Mouse (Mus musculus): ENCODE data around the gene Gfm1. TPM values are rescaled to one million over a fixed set of nuclear protein-coding genes. Genes with fewer than 3 reads are reported as not detected.

Gene Gfm1
- polyA plus RNA-seq, 1 experiment from 2014 or later: 37.8 TPM

GRCm38 (mm10) chr3:67467281-67467680 is 37.4 kb downstream of the Gfm1 start:
- Histone ChIP-seq H3K9me3 (ENCODE audit: low read length) (no peaks in the 10 kb centered on the region), H3K4me2 (ENCODE audit: low read depth, low read length) (no peak overlapping the region), H3K4me3 (ENCODE audit: low read depth, low read length) (no peak overlapping the region), H3K9ac (replicated peaks) (no peak overlapping the region), H3K27ac (ENCODE audit: low read depth) (no peak overlapping the region), H3K4me1 (ENCODE audit: insufficient read depth) (peaks cover 13% of the 10 kb centered on the region), H3K27me3 (ENCODE audit: insufficient read depth, low read length) (no peaks in the 10 kb centered on the region), H3K36me3 (replicated peaks; ENCODE audit: insufficient read depth, low read length) (peaks cover 16% of the 10 kb centered on the region)
- no peak for DNase-seq
- ATAC-seq: no peak
- no peak for TF ChIP-seq EP300 (IDR thresholded peaks at IDR 0.05; ENCODE audit: low read depth)
- no peak for TF ChIP-seq CTCF (IDR thresholded peaks at IDR 0.05; ENCODE audit: low read depth)
- WGBS (ENCODE audit: insufficient replicate concordance): 87% methylated on average over 2 of the region's 2 CpGs

- no peak overlapping the region for H3K9ac ChIP-seq (replicated peaks)
- peaks cover 29% of the 10 kb centered on the region for H3K36me3 ChIP-seq (replicated peaks; ENCODE audit: insufficient read depth, low read length)
- no peaks in the 10 kb centered on the region for H3K9me3 ChIP-seq (ENCODE audit: low read length)
- 57% methylated on average over 4 of the region's 4 CpGs for WGBS (ENCODE audit: insufficient replicate concordance)
- H3K4me1 ChIP-seq (ENCODE audit: insufficient read depth): 0 out of 2 replicates have a peak, but pooled peaks cover 2% of the 10 kb centered on the region
- no peaks in the 10 kb centered on the region for H3K27me3 ChIP-seq (ENCODE audit: insufficient read depth, low read length)
- peak; percentile 84 for ATAC-seq
- no peak overlapping the region for H3K4me2 ChIP-seq (ENCODE audit: low read depth, low read length)
- H3K4me3 ChIP-seq (ENCODE audit: low read depth, low read length): no peak overlapping the region
- no peak for TF ChIP-seq EP300 (IDR thresholded peaks at IDR 0.05; ENCODE audit: low read depth)
- TF ChIP-seq CTCF (IDR thresholded peaks at IDR 0.05; ENCODE audit: low read depth): no peak
- no peak for DNase-seq
- H3K27ac ChIP-seq (ENCODE audit: low read depth): no peak overlapping the region
Observed at GRCm38 (mm10) chr3:67471408-67472127, 41.7 kb downstream of the Gfm1 start.

- H3K27me3 ChIP-seq (ENCODE audit: insufficient read depth, low read length): no peaks in the 10 kb centered on the region
- H3K4me1 ChIP-seq (ENCODE audit: insufficient read depth): 0 out of 2 replicates have a peak, but pooled peaks cover 2% of the 10 kb centered on the region
- H3K4me3 ChIP-seq (ENCODE audit: low read depth, low read length): no peak overlapping the region
- ATAC-seq: no peak
- H3K27ac ChIP-seq (ENCODE audit: low read depth): no peak overlapping the region
- DNase-seq: no peak
- H3K4me2 ChIP-seq (ENCODE audit: low read depth, low read length): no peak overlapping the region
- peaks cover 24% of the 10 kb centered on the region for H3K36me3 ChIP-seq (replicated peaks; ENCODE audit: insufficient read depth, low read length)
- H3K9ac ChIP-seq (replicated peaks): no peak overlapping the region
- 86% methylated on average over 6 of the region's 6 CpGs for WGBS (ENCODE audit: insufficient replicate concordance)
- H3K9me3 ChIP-seq (ENCODE audit: low read length): no peaks in the 10 kb centered on the region
- TF ChIP-seq CTCF (IDR thresholded peaks at IDR 0.05; ENCODE audit: low read depth): no peak
- no peak for TF ChIP-seq EP300 (IDR thresholded peaks at IDR 0.05; ENCODE audit: low read depth)
Observed at GRCm38 (mm10) chr3:67473438-67473837, 43.5 kb downstream of the Gfm1 start.

GRCm38 (mm10) chr3:67479806-67480205 is 49.9 kb downstream of the Gfm1 start:
- no peaks in the 10 kb centered on the region for H3K9me3 ChIP-seq (ENCODE audit: low read length)
- TF ChIP-seq EP300 (IDR thresholded peaks at IDR 0.05; ENCODE audit: low read depth): no peak
- no peak for TF ChIP-seq CTCF (IDR thresholded peaks at IDR 0.05; ENCODE audit: low read depth)
- 89% methylated on average over 11 of the region's 11 CpGs for WGBS (ENCODE audit: insufficient replicate concordance)
- no peak overlapping the region for H3K27ac ChIP-seq (ENCODE audit: low read depth)
- no peak overlapping the region for H3K4me2 ChIP-seq (ENCODE audit: low read depth, low read length)
- H3K36me3 ChIP-seq (replicated peaks; ENCODE audit: insufficient read depth, low read length): peaks cover 11% of the 10 kb centered on the region
- no peak overlapping the region for H3K4me3 ChIP-seq (ENCODE audit: low read depth, low read length)
- no peaks in the 10 kb centered on the region for H3K27me3 ChIP-seq (ENCODE audit: insufficient read depth, low read length)
- DNase-seq (no peak), ATAC-seq (no peak)
- H3K4me1 ChIP-seq (ENCODE audit: insufficient read depth): no peaks in the 10 kb centered on the region
- H3K9ac ChIP-seq (replicated peaks): no peak overlapping the region

- TF ChIP-seq EP300 (IDR thresholded peaks at IDR 0.05; ENCODE audit: low read depth): no peak
- TF ChIP-seq CTCF (IDR thresholded peaks at IDR 0.05; ENCODE audit: low read depth): no peak
- no peak for DNase-seq
- H3K27me3 ChIP-seq (ENCODE audit: insufficient read depth, low read length): no peaks in the 10 kb centered on the region
- no peaks in the 10 kb centered on the region; the same call in 1 of the 2 replicates for H3K36me3 ChIP-seq (replicated peaks; ENCODE audit: insufficient read depth, low read length)
- H3K27ac ChIP-seq (ENCODE audit: low read depth): no peak overlapping the region
- H3K4me1 ChIP-seq (ENCODE audit: insufficient read depth): no peaks in the 10 kb centered on the region
- no peak overlapping the region for H3K9ac ChIP-seq (replicated peaks)
- no peak overlapping the region for H3K4me2 ChIP-seq (ENCODE audit: low read depth, low read length)
- 86% methylated on average over 10 of the region's 10 CpGs for WGBS (ENCODE audit: insufficient replicate concordance)
- H3K9me3 ChIP-seq (ENCODE audit: low read length): no peaks in the 10 kb centered on the region
- H3K4me3 ChIP-seq (ENCODE audit: low read depth, low read length): no peak overlapping the region
- no peak for ATAC-seq
Observed at GRCm38 (mm10) chr3:67482400-67482799, 52.5 kb downstream of the Gfm1 start.

- H3K4me1 ChIP-seq (ENCODE audit: insufficient read depth): no peaks in the 10 kb centered on the region
- DNase-seq: no peak
- H3K4me3 ChIP-seq (ENCODE audit: low read depth, low read length): no peak overlapping the region
- no peak overlapping the region for H3K4me2 ChIP-seq (ENCODE audit: low read depth, low read length)
- H3K36me3 ChIP-seq (replicated peaks; ENCODE audit: insufficient read depth, low read length): no peaks in the 10 kb centered on the region
- ATAC-seq: no peak
- no peak overlapping the region for H3K27ac ChIP-seq (ENCODE audit: low read depth)
- 71% methylated on average over 2 of the region's 2 CpGs for WGBS (ENCODE audit: insufficient replicate concordance)
- H3K9me3 ChIP-seq (ENCODE audit: low read length): no peaks in the 10 kb centered on the region
- H3K27me3 ChIP-seq (ENCODE audit: insufficient read depth, low read length): no peaks in the 10 kb centered on the region
- H3K9ac ChIP-seq (replicated peaks): no peak overlapping the region
- no peak for TF ChIP-seq EP300 (IDR thresholded peaks at IDR 0.05; ENCODE audit: low read depth)
- TF ChIP-seq CTCF (IDR thresholded peaks at IDR 0.05; ENCODE audit: low read depth): no peak
Observed at GRCm38 (mm10) chr3:67485233-67485632, 55.3 kb downstream of the Gfm1 start.

Data from liver, postnatal 0 days (tissue).